Mouse (Mus musculus) yolk sac, embryonic 10.5 days (tissue): ENCODE measurements around the gene Icam1.

Experiments used
- DNase-seq: peaks from one replicate; pipeline ENCODE4 v3.0.0-alpha.2; 2017; ENCODE audit warnings: low spot score

The Icam1 gene

GRCm38 (mm10) chr9:21015571-21016130 lies at the start of gene Icam1:
Gene Icam1, plus strand, starts transcription at chr9:21015985.
- peak; percentile 90 for DNase-seq

- DNase-seq, result no peak
Measured at GRCm38 (mm10) chr9:20966008-20966407, 49.8 kb upstream of the Icam1 start.

- DNase-seq, result no peak
Measured at GRCm38 (mm10) chr9:20966747-20967146, 49.0 kb upstream of the Icam1 start.

GRCm38 (mm10) chr9:20971751-20972140 lies 44.0 kb upstream of the Icam1 start:
- no peak for DNase-seq

GRCm38 (mm10) chr9:20972141-20972992 lies 43.4 kb upstream of the Icam1 start:
- no peak for DNase-seq

- no peak for DNase-seq
Measured at GRCm38 (mm10) chr9:20973001-20973681, 42.6 kb upstream of the Icam1 start.

- DNase-seq, result no peak
Measured at GRCm38 (mm10) chr9:20973682-20974075, 42.1 kb upstream of the Icam1 start.

- DNase-seq, result peak; percentile 66
Measured at GRCm38 (mm10) chr9:20975431-20976215, 40.2 kb upstream of the Icam1 start.

- peak; percentile 88 for DNase-seq
Measured at GRCm38 (mm10) chr9:20976216-20976960, 39.4 kb upstream of the Icam1 start, which contains the start of gene S1pr2. Gene S1pr2, minus strand, starts transcription at chr9:20976781.

- peak; percentile 44 for DNase-seq
Measured at GRCm38 (mm10) chr9:20976961-20977689, 38.7 kb upstream of the Icam1 start.

- peak; percentile 42 for DNase-seq
Measured at GRCm38 (mm10) chr9:20978409-20979095, 37.2 kb upstream of the Icam1 start.

GRCm38 (mm10) chr9:20979181-20979580 lies 36.6 kb upstream of the Icam1 start:
- peak; percentile 66 for DNase-seq

- DNase-seq, result no peak
Measured at GRCm38 (mm10) chr9:20979769-20980168, 36.0 kb upstream of the Icam1 start.

- DNase-seq, result no peak
Measured at GRCm38 (mm10) chr9:20982171-20982570, 33.6 kb upstream of the Icam1 start.

GRCm38 (mm10) chr9:20983169-20983568 lies 32.6 kb upstream of the Icam1 start:
- DNase-seq, result no peak

- DNase-seq, result no peak
Measured at GRCm38 (mm10) chr9:20986952-20987686, 28.7 kb upstream of the Icam1 start.

- no peak for DNase-seq
Measured at GRCm38 (mm10) chr9:20987953-20988352, 27.8 kb upstream of the Icam1 start.

GRCm38 (mm10) chr9:20990861-20991260 lies 24.9 kb upstream of the Icam1 start:
- DNase-seq, result peak; percentile 28

GRCm38 (mm10) chr9:20991587-20991986 lies 24.2 kb upstream of the Icam1 start:
- no peak for DNase-seq
